Mouse (Mus musculus): ENCODE results near the gene Rpl9-ps6. TPM values are rescaled to one million over a fixed set of nuclear protein-coding genes. Genes with fewer than 3 reads are reported as not detected.

Gene Rpl9-ps6
- total RNA-seq (2014; rRNA removed; ENCODE audit: low replicate concordance): 41.4 and 54.3 TPM in 2 replicates
- 49.2 and 53.3 TPM in 2 replicates for polyA plus RNA-seq (2015; fragmentation: Nextera tagmentation; extraction: Ambion mirVana)

DNA sequence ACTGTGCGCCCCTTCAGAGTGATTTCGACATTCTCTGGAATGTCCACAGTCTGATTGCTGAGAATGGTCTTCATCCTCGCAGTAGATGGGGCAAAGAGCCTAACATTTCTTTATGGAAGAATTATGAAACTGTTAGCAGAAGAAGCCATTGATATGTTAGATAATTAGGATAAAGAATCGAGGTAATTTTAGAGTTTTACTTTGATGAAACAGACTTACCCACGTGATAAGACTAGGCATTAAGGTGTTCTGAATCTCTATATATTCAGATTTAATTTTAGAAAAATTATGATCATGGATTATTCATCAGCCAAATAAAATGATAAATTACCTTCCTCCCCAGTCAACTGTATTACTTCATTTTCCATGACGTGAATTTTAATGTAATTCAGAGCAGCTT is at the start of gene Rpl9-ps6:
TSS of gene Rpl9-ps6 (minus strand) at position 101 of the 400 bp plus-strand sequence.
- TF ChIP-seq EP300 (IDR thresholded peaks at IDR 0.05; ENCODE audit: low read depth) (no peak), CTCF (IDR thresholded peaks at IDR 0.05; ENCODE audit: low read depth) (no peak)
- no peaks in the 10 kb centered on the region for H3K4me1 ChIP-seq (ENCODE audit: control insufficient read depth, insufficient read depth)
- no peaks in the 10 kb centered on the region for H3K36me3 ChIP-seq (replicated peaks; ENCODE audit: control insufficient read depth, insufficient read depth, low read length)
- no peaks in the 10 kb centered on the region for H3K27me3 ChIP-seq (ENCODE audit: control insufficient read depth, insufficient read depth, low read length)
- no peaks in the 10 kb centered on the region for H3K9me3 ChIP-seq (replicated peaks; ENCODE audit: control insufficient read depth, low read length)
- no peak within 1 kb of the TSS for H3K27ac ChIP-seq (ENCODE audit: low read depth)
- no peak within 1 kb of the TSS for H3K9ac ChIP-seq (replicated peaks; ENCODE audit: low read depth, low read length)
- H3K4me2 ChIP-seq (ENCODE audit: low read depth, low read length): no peak within 1 kb of the TSS
- no peak within 1 kb of the TSS for H3K4me3 ChIP-seq (ENCODE audit: low read depth, low read length)
- DNase-seq (ENCODE audit: low spot score): no peak
- ATAC-seq (ENCODE audit: insufficient read depth, low read depth): no peak
- 80% methylated on average over 5 of the region's 6 CpGs for WGBS

DNA sequence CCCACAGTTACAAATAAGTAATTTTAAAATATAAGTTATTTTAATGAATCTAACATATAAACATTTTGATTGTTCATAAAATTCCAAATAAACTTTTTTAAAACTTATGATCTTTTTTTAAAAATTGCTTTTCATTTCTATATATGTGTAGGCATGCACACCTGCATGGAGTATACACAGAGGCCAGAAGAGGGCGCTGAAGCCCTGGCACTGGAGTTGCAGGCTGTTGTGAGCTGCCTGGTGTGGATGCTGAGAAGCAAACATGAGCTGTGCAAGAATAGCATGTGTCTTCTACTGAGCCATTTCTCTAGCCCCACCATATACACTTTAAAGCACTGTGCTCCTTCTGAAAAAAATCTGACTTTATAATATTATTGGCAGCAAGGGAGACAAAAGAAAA is 46.1 kb upstream of the Rpl9-ps6 start:
- no peak for ATAC-seq (ENCODE audit: insufficient read depth, low read depth)

GRCm38 (mm10) chr19:32510962-32511361 is 44.6 kb upstream of the Rpl9-ps6 start:
- Histone ChIP-seq H3K9me3 (replicated peaks; ENCODE audit: control insufficient read depth, low read length) (no peaks in the 10 kb centered on the region), H3K4me1 (ENCODE audit: control insufficient read depth, insufficient read depth) (0 out of 2 replicates have a peak, but pooled peaks cover 3% of the 10 kb centered on the region), H3K27me3 (ENCODE audit: control insufficient read depth, insufficient read depth, low read length) (no peaks in the 10 kb centered on the region), H3K9ac (replicated peaks; ENCODE audit: low read depth, low read length) (no peak overlapping the region), H3K27ac (ENCODE audit: low read depth) (no peak overlapping the region), H3K4me3 (ENCODE audit: low read depth, low read length) (no peak overlapping the region), H3K4me2 (ENCODE audit: low read depth, low read length) (no peak overlapping the region), H3K36me3 (replicated peaks; ENCODE audit: control insufficient read depth, insufficient read depth, low read length) (peaks cover 31% of the 10 kb centered on the region)
- TF ChIP-seq EP300 (IDR thresholded peaks at IDR 0.05; ENCODE audit: low read depth): no peak
- no peak for TF ChIP-seq CTCF (IDR thresholded peaks at IDR 0.05; ENCODE audit: low read depth)
- 64% methylated on average over 6 of the region's 6 CpGs for WGBS
- DNase-seq (ENCODE audit: low spot score) (no peak), ATAC-seq (ENCODE audit: insufficient read depth, low read depth) (no peak)

More for the DNA sequence above, 46.1 kb upstream of the Rpl9-ps6 start:
- Histone ChIP-seq H3K27me3 (ENCODE audit: control insufficient read depth, insufficient read depth, low read length) (no peaks in the 10 kb centered on the region), H3K36me3 (replicated peaks; ENCODE audit: control insufficient read depth, insufficient read depth, low read length) (peaks cover 25% of the 10 kb centered on the region), H3K27ac (ENCODE audit: low read depth) (no peak overlapping the region), H3K4me2 (ENCODE audit: low read depth, low read length) (no peak overlapping the region), H3K9me3 (replicated peaks; ENCODE audit: control insufficient read depth, low read length) (no peaks in the 10 kb centered on the region), H3K9ac (replicated peaks; ENCODE audit: low read depth, low read length) (no peak overlapping the region), H3K4me1 (ENCODE audit: control insufficient read depth, insufficient read depth) (0 out of 2 replicates have a peak, but pooled peaks cover 3% of the 10 kb centered on the region), H3K4me3 (ENCODE audit: low read depth, low read length) (no peak overlapping the region)
- TF ChIP-seq EP300 (IDR thresholded peaks at IDR 0.05; ENCODE audit: low read depth): no peak
- TF ChIP-seq CTCF (IDR thresholded peaks at IDR 0.05; ENCODE audit: low read depth): no peak
- WGBS: 37% methylated on average over 1 of the region's 1 CpGs
- no peak for DNase-seq (ENCODE audit: low spot score)

- H3K4me2 ChIP-seq (ENCODE audit: low read depth, low read length): no peak overlapping the region
- DNase-seq (ENCODE audit: low spot score): no peak
- H3K4me1 ChIP-seq (ENCODE audit: control insufficient read depth, insufficient read depth): 0 out of 2 replicates have a peak, but pooled peaks cover 3% of the 10 kb centered on the region
- H3K36me3 ChIP-seq (replicated peaks; ENCODE audit: control insufficient read depth, insufficient read depth, low read length): peaks cover 31% of the 10 kb centered on the region
- TF ChIP-seq EP300 (IDR thresholded peaks at IDR 0.05; ENCODE audit: low read depth) (no peak), CTCF (IDR thresholded peaks at IDR 0.05; ENCODE audit: low read depth) (no peak)
- 54% methylated on average over 3 of the region's 3 CpGs for WGBS
- H3K9ac ChIP-seq (replicated peaks; ENCODE audit: low read depth, low read length): no peak overlapping the region
- H3K9me3 ChIP-seq (replicated peaks; ENCODE audit: control insufficient read depth, low read length): no peaks in the 10 kb centered on the region
- no peak overlapping the region for H3K27ac ChIP-seq (ENCODE audit: low read depth)
- no peaks in the 10 kb centered on the region for H3K27me3 ChIP-seq (ENCODE audit: control insufficient read depth, insufficient read depth, low read length)
- no peak overlapping the region for H3K4me3 ChIP-seq (ENCODE audit: low read depth, low read length)
- no peak for ATAC-seq (ENCODE audit: insufficient read depth, low read depth)
Observed at GRCm38 (mm10) chr19:32510267-32510666, 43.9 kb upstream of the Rpl9-ps6 start.

- TF ChIP-seq CTCF (IDR thresholded peaks at IDR 0.05; ENCODE audit: low read depth): no peak
- TF ChIP-seq EP300 (IDR thresholded peaks at IDR 0.05; ENCODE audit: low read depth): no peak
- Histone ChIP-seq H3K27me3 (ENCODE audit: control insufficient read depth, insufficient read depth, low read length) (no peaks in the 10 kb centered on the region), H3K4me2 (ENCODE audit: low read depth, low read length) (no peak overlapping the region), H3K27ac (ENCODE audit: low read depth) (no peak overlapping the region), H3K4me3 (ENCODE audit: low read depth, low read length) (no peak overlapping the region), H3K9me3 (replicated peaks; ENCODE audit: control insufficient read depth, low read length) (no peaks in the 10 kb centered on the region), H3K36me3 (replicated peaks; ENCODE audit: control insufficient read depth, insufficient read depth, low read length) (peaks cover 10% of the 10 kb centered on the region; the same call in 1 of the 2 replicates), H3K9ac (replicated peaks; ENCODE audit: low read depth, low read length) (no peak overlapping the region), H3K4me1 (ENCODE audit: control insufficient read depth, insufficient read depth) (0 out of 2 replicates have a peak, but pooled peaks cover 3% of the 10 kb centered on the region)
- no peak for ATAC-seq (ENCODE audit: insufficient read depth, low read depth)
- 82% methylated on average over 8 of the region's 9 CpGs for WGBS
- no peak for DNase-seq (ENCODE audit: low spot score)
Observed at GRCm38 (mm10) chr19:32507526-32507925, 41.1 kb upstream of the Rpl9-ps6 start.

- 89% methylated on average over 6 of the region's 6 CpGs for WGBS
- ATAC-seq (ENCODE audit: insufficient read depth, low read depth) (no peak), DNase-seq (ENCODE audit: low spot score) (no peak)
- no peak overlapping the region for H3K9ac ChIP-seq (replicated peaks; ENCODE audit: low read depth, low read length)
- H3K4me1 ChIP-seq (ENCODE audit: control insufficient read depth, insufficient read depth): 0 out of 2 replicates have a peak, but pooled peaks cover 3% of the 10 kb centered on the region
- no peaks in the 10 kb centered on the region for H3K27me3 ChIP-seq (ENCODE audit: control insufficient read depth, insufficient read depth, low read length)
- no peak overlapping the region for H3K4me3 ChIP-seq (ENCODE audit: low read depth, low read length)
- TF ChIP-seq CTCF (IDR thresholded peaks at IDR 0.05; ENCODE audit: low read depth) (no peak), EP300 (IDR thresholded peaks at IDR 0.05; ENCODE audit: low read depth) (no peak)
- no peaks in the 10 kb centered on the region for H3K9me3 ChIP-seq (replicated peaks; ENCODE audit: control insufficient read depth, low read length)
- no peak overlapping the region for H3K4me2 ChIP-seq (ENCODE audit: low read depth, low read length)
- no peak overlapping the region for H3K27ac ChIP-seq (ENCODE audit: low read depth)
- peaks cover 10% of the 10 kb centered on the region; the same call in 1 of the 2 replicates for H3K36me3 ChIP-seq (replicated peaks; ENCODE audit: control insufficient read depth, insufficient read depth, low read length)
Observed at GRCm38 (mm10) chr19:32507100-32507499, 40.7 kb upstream of the Rpl9-ps6 start.
